24 mouse cellular contexts compared by ENCODE assay signal in genomic region chr6:18485087-18485486, GRCm38 (mm10). TPM values are rescaled to one million over a fixed set of nuclear protein-coding genes. Genes with fewer than 3 reads are reported as not detected.
DNase-seq lines count a peak whose midpoint lies in the region; ATAC-seq and TF ChIP-seq lines count a peak whose summit lies in the region.
"Had no signal": no experiment of that assay in that cellular context is flagged by ENCODE, and none has a peak within 500 bp of the region (broad histone marks: within the 10 kb centered on the region; RNA-seq: fewer than 3 reads in every experiment).

No protein-coding gene starts in this region.

- peak overlapping the region; percentile 24; the same call in 1 of the 2 replicates for H3K27ac ChIP-seq in hindbrain, embryonic 16.5 days (ENCODE audit: low read depth, low read length)
- no peak overlapping the region for H3K27ac ChIP-seq in hindbrain, embryonic 13.5 days
- H3K27ac ChIP-seq in midbrain, embryonic 13.5 days, result 0 out of 2 replicates have a peak overlapping the region, but pooled peaks have one; percentile 30
- H3K27ac ChIP-seq in midbrain, embryonic 16.5 days (ENCODE audit: low read length), result no peak overlapping the region
- peak overlapping the region; percentile 66; the same call in 1 of the 2 replicates for H3K27ac ChIP-seq in ES-E14 (ENCODE audit: insufficient read depth, low read depth, low read length, poor library complexity, severe bottlenecking)
- H3K27ac ChIP-seq: embryonic facial prominence, embryonic 15.5 days; forebrain, embryonic 10.5 days; heart, embryonic 10.5 days; hindbrain, embryonic 14.5 days had no signal

- no peaks in the 10 kb centered on the region for H3K4me1 ChIP-seq in hindbrain, embryonic 16.5 days (ENCODE audit: control insufficient read depth, insufficient read depth, low read depth, low read length)
- no peaks in the 10 kb centered on the region for H3K4me1 ChIP-seq in hindbrain, embryonic 13.5 days (replicated peaks)
- H3K4me1 ChIP-seq in midbrain, embryonic 13.5 days (replicated peaks), result no peaks in the 10 kb centered on the region
- H3K4me1 ChIP-seq in midbrain, embryonic 16.5 days (ENCODE audit: control insufficient read depth, insufficient read depth, low read length), result peaks cover 3% of the 10 kb centered on the region; the same call in 1 of the 2 replicates
- H3K4me1 ChIP-seq in ES-E14 (ENCODE audit: control insufficient read depth in 2 of 2, insufficient read depth in 2 of 2, low read length in 2 of 2, poor library complexity in 1 of 2), result peaks cover 2 to 9% of the 10 kb centered on the region in 2 experiments; a peak in 2 of 4 replicates
- H3K4me1 ChIP-seq: forebrain, embryonic 10.5 days; heart, embryonic 10.5 days had no signal

- peak; percentile 54 for DNase-seq in ES-E14 (ENCODE audit: low read depth, low spot score)
- no peak for DNase-seq in layer of hippocampus, postnatal 10 days (ENCODE audit: low spot score in 2 of 2)
- DNase-seq in testis, postnatal 10 days (ENCODE audit: low spot score), result no peak
- DNase-seq: adrenal gland, adult 8-10 months; adrenal gland, postnatal 36 days; cerebellum, adult 2 months; cerebellum, postnatal 10 days; embryo, embryonic 11 days; gastrocnemius, postnatal 10 days; heart, adult 18-20 months; heart, postnatal 10 days had no signal

- H3K36me3 ChIP-seq in hindbrain, embryonic 16.5 days (ENCODE audit: control insufficient read depth, insufficient read depth, low read length), result no peaks in the 10 kb centered on the region
- peaks cover 17% of the 10 kb centered on the region; the same call in 1 of the 2 replicates for H3K36me3 ChIP-seq in hindbrain, embryonic 13.5 days
- H3K36me3 ChIP-seq in midbrain, embryonic 13.5 days, result peaks cover 18% of the 10 kb centered on the region; the same call in 1 of the 2 replicates
- H3K36me3 ChIP-seq in midbrain, embryonic 16.5 days (ENCODE audit: control insufficient read depth, insufficient read depth, low read length), result peaks cover 13% of the 10 kb centered on the region
- no peaks in the 10 kb centered on the region for H3K36me3 ChIP-seq in ES-E14 (ENCODE audit: control insufficient read depth, insufficient read depth, low read length, poor library complexity, severe bottlenecking)
- H3K36me3 ChIP-seq: embryonic facial prominence, embryonic 15.5 days; forebrain, embryonic 10.5 days had no signal

- no peak overlapping the region for H3K9ac ChIP-seq in hindbrain, embryonic 16.5 days (ENCODE audit: low read depth, low read length)
- no peak overlapping the region for H3K9ac ChIP-seq in hindbrain, embryonic 13.5 days
- H3K9ac ChIP-seq in midbrain, embryonic 13.5 days (replicated peaks), result no peak overlapping the region
- H3K9ac ChIP-seq in midbrain, embryonic 16.5 days (ENCODE audit: low read depth, low read length), result no peak overlapping the region
- no peak overlapping the region for H3K9ac ChIP-seq in ES-E14 (ENCODE audit: insufficient read depth, low read depth, low read length, poor library complexity, severe bottlenecking)
- H3K9ac ChIP-seq: embryonic facial prominence, embryonic 15.5 days; hindbrain, embryonic 14.5 days had no signal

- H3K4me2 ChIP-seq in hindbrain, embryonic 16.5 days (ENCODE audit: low read length), result no peak overlapping the region
- no peak overlapping the region for H3K4me2 ChIP-seq in hindbrain, embryonic 13.5 days
- no peak overlapping the region for H3K4me2 ChIP-seq in midbrain, embryonic 13.5 days (replicated peaks)
- H3K4me2 ChIP-seq in midbrain, embryonic 16.5 days (ENCODE audit: low read length), result no peak overlapping the region
- H3K4me2 ChIP-seq: embryonic facial prominence, embryonic 15.5 days; hindbrain, embryonic 14.5 days had no signal

- ATAC-seq in hindbrain, embryonic 16.5 days, result no peak
- ATAC-seq in hindbrain, embryonic 13.5 days (ENCODE audit: low FRiP score), result no peak
- ATAC-seq in midbrain, embryonic 13.5 days, result no peak
- ATAC-seq in midbrain, embryonic 16.5 days, result no peak
- ATAC-seq: forebrain, embryonic 14.5 days had no signal

- in situ Hi-C loops in ES-E14 (cut with MboI; ENCODE audit: low sequenced_read_pairs in 2 of 2, unreplicated experiment in 2 of 2), result no loop called here

- H3K27me3 ChIP-seq in hindbrain, embryonic 16.5 days (replicated peaks; ENCODE audit: control insufficient read depth, insufficient read depth, low read length), result no peaks in the 10 kb centered on the region
- no peaks in the 10 kb centered on the region for H3K27me3 ChIP-seq in hindbrain, embryonic 13.5 days
- H3K27me3 ChIP-seq in midbrain, embryonic 13.5 days, result no peaks in the 10 kb centered on the region
- no peaks in the 10 kb centered on the region for H3K27me3 ChIP-seq in midbrain, embryonic 16.5 days (ENCODE audit: control insufficient read depth, insufficient read depth, low read depth, low read length)
- H3K27me3 ChIP-seq: embryonic facial prominence, embryonic 15.5 days had no signal

- no peak overlapping the region for H3K4me3 ChIP-seq in hindbrain, embryonic 16.5 days (ENCODE audit: low read length)
- H3K4me3 ChIP-seq in hindbrain, embryonic 13.5 days, result no peak overlapping the region
- no peak overlapping the region for H3K4me3 ChIP-seq in midbrain, embryonic 13.5 days (replicated peaks)
- no peak overlapping the region for H3K4me3 ChIP-seq in midbrain, embryonic 16.5 days (ENCODE audit: low read depth, low read length)
- H3K4me3 ChIP-seq in ES-E14 (ENCODE audit: insufficient read depth in 1 of 2, low read depth in 1 of 2, low read length in 2 of 2, poor library complexity in 1 of 2, severe bottlenecking in 1 of 2), result no peak overlapping the region
- H3K4me3 ChIP-seq: embryonic facial prominence, embryonic 15.5 days; erythroblast, embryonic 14.5 days; forebrain, embryonic 10.5 days; heart, embryonic 10.5 days had no signal

- no peaks in the 10 kb centered on the region for H3K9me3 ChIP-seq in hindbrain, embryonic 16.5 days (ENCODE audit: control insufficient read depth, low read length)
- no peaks in the 10 kb centered on the region for H3K9me3 ChIP-seq in hindbrain, embryonic 13.5 days
- no peaks in the 10 kb centered on the region for H3K9me3 ChIP-seq in midbrain, embryonic 13.5 days
- no peaks in the 10 kb centered on the region for H3K9me3 ChIP-seq in midbrain, embryonic 16.5 days (replicated peaks; ENCODE audit: control insufficient read depth, low read length, poor library complexity, severe bottlenecking)
- H3K9me3 ChIP-seq in ES-E14 (ENCODE audit: control insufficient read depth, insufficient read depth, low read depth, low read length), result no peaks in the 10 kb centered on the region
- H3K9me3 ChIP-seq: embryonic facial prominence, embryonic 15.5 days; forebrain, embryonic 10.5 days; heart, embryonic 10.5 days had no signal

TF ChIP-seq in ES-E14, 5 proteins besides CTCF, POLR2A, EP300 and RAD21:
- TF ChIP-seq ZNF384 (IDR thresholded peaks at IDR 0.05; ENCODE audit: low read depth, low read length) (no peak), ZC3H11A (IDR thresholded peaks at IDR 0.05; ENCODE audit: borderline replicate concordance, low read depth, low read length) (no peak), MAFK (IDR thresholded peaks at IDR 0.05; ENCODE audit: insufficient read depth, low read depth, low read length) (no peak), CHD2 (IDR thresholded peaks at IDR 0.05; ENCODE audit: low read depth, low read length) (no peak), HCFC1 (IDR thresholded peaks at IDR 0.05; ENCODE audit: borderline replicate concordance, insufficient read depth, low read length) (no peak)

RNA-seq across cellular contexts. Expression of gene Cttnbp2, which starts 29.6 kb away (rescaled TPM):
- 44.5 and 48.2 TPM in 2 replicates for polyA plus RNA-seq in hindbrain, embryonic 16.5 days (2015; fragmentation: Nextera tagmentation; extraction: Ambion mirVana)
- polyA plus RNA-seq in hindbrain, embryonic 13.5 days (2015; fragmentation: Nextera tagmentation; extraction: Ambion mirVana), result 44.6 and 50.9 TPM in 2 replicates
- 43.4 and 44.3 TPM in 2 replicates for polyA plus RNA-seq in midbrain, embryonic 13.5 days (2015; fragmentation: Nextera tagmentation; extraction: Ambion mirVana)
- 57.3 and 58.7 TPM in 2 replicates for polyA plus RNA-seq in midbrain, embryonic 16.5 days (2015; fragmentation: Nextera tagmentation; extraction: Ambion mirVana)
- total RNA-seq in ES-E14 (2012; rRNA removed), result 0.26 and 0.36 TPM in 2 replicates
- total RNA-seq in layer of hippocampus, postnatal 10 days (2021), result 100 to 1,000 TPM; 177 to 187 TPM
- total RNA-seq: common myeloid progenitor, adult 5-6 weeks; hematopoietic stem cell, adult 5-6 weeks had no signal
- polyA plus RNA-seq: C2C12; erythroblast, embryonic 14.5 days had no signal

Comparison
In these comparisons a context has a peak if more than half of its experiments do, and no peak if none do; other contexts are left out.
1. H3K27ac ChIP-seq: peak in hindbrain, embryonic 16.5 days (single experiment), midbrain, embryonic 13.5 days (single experiment) and ES-E14 (single experiment); none in hindbrain, embryonic 13.5 days (single experiment) and midbrain, embryonic 16.5 days (single experiment).